Mouse (Mus musculus) MN1 (cell line): Measurements from ENCODE around the gene Dcp1a.
"Not testable (repeated sequence)": the region's sequence is repeated elsewhere in the genome, so short reads cannot be mapped to it uniquely, and the experiment has no call there.

ENCODE experiments used
- DNase-seq: peaks from one replicate; pipeline ENCODE4 v3.0.0-alpha.2; 2016; ENCODE audit warnings: low spot score

Dcp1a gene

GRCm38 (mm10) chr14:30519323-30519722, 40.0 kb downstream of the Dcp1a start:
- no peak for DNase-seq

GRCm38 (mm10) chr14:30523356-30523755, 44.0 kb downstream of the Dcp1a start:
- DNase-seq: no peak

- DNase-seq: no peak
Observed at GRCm38 (mm10) chr14:30528392-30528791, 49.1 kb downstream of the Dcp1a start.

- no peak for DNase-seq
Observed at GRCm38 (mm10) chr14:30528961-30529360, 49.6 kb downstream of the Dcp1a start.

- DNase-seq: no peak
Observed at GRCm38 (mm10) chr14:30529454-30529853, 50.1 kb downstream of the Dcp1a start.

GRCm38 (mm10) chr14:30530726-30531269, 51.5 kb downstream of the Dcp1a start:
- no peak for DNase-seq

- no peak for DNase-seq
Observed at GRCm38 (mm10) chr14:30531431-30531830, 52.1 kb downstream of the Dcp1a start.

- no peak for DNase-seq
Observed at GRCm38 (mm10) chr14:30531896-30532295, 52.6 kb downstream of the Dcp1a start.

GRCm38 (mm10) chr14:30533780-30534450, 54.6 kb downstream of the Dcp1a start:
- DNase-seq: no peak

GRCm38 (mm10) chr14:30541541-30541940, 62.2 kb downstream of the Dcp1a start:
- peak; percentile 72 for DNase-seq

- DNase-seq: not testable (repeated sequence)
Observed at GRCm38 (mm10) chr14:30543331-30543730, 64.0 kb downstream of the Dcp1a start.

- DNase-seq: peak; percentile 78
Observed at GRCm38 (mm10) chr14:30548131-30548720, 68.9 kb downstream of the Dcp1a start, which contains the start of gene Tkt. Tkt (plus strand) TSS chr14:30548359.

- DNase-seq: peak; percentile 96
Observed at GRCm38 (mm10) chr14:30548965-30549776, 69.8 kb downstream of the Dcp1a start.

- DNase-seq: no peak
Observed at GRCm38 (mm10) chr14:30549777-30550149, 70.4 kb downstream of the Dcp1a start.

- DNase-seq: no peak
Observed at GRCm38 (mm10) chr14:30550232-30551070, 71.1 kb downstream of the Dcp1a start.

GRCm38 (mm10) chr14:30551509-30551908, 72.2 kb downstream of the Dcp1a start:
- DNase-seq: no peak

- DNase-seq: no peak
Observed at GRCm38 (mm10) chr14:30551981-30552380, 72.6 kb downstream of the Dcp1a start.

- DNase-seq: no peak
Observed at GRCm38 (mm10) chr14:30553185-30553584, 73.8 kb downstream of the Dcp1a start.

- DNase-seq: no peak
Observed at GRCm38 (mm10) chr14:30556651-30557050, 77.3 kb downstream of the Dcp1a start.

- no peak for DNase-seq
Observed at GRCm38 (mm10) chr14:30557730-30558129, 78.4 kb downstream of the Dcp1a start.

GRCm38 (mm10) chr14:30559321-30559850, 80.1 kb downstream of the Dcp1a start:
- DNase-seq: peak; percentile 53
